In genomic region chr13:19717201-19717600, GRCm38 (mm10) we compare ENCODE assay signal across 26 mouse cellular contexts. TPM values are rescaled to one million over a fixed set of nuclear protein-coding genes. Genes with fewer than 3 reads are reported as not detected.
DNase-seq lines count a peak whose midpoint lies in the region; ATAC-seq and TF ChIP-seq lines count a peak whose summit lies in the region.
"Had no signal": no experiment of that assay in that cellular context is flagged by ENCODE, and none has a peak within 500 bp of the region (broad histone marks: within the 10 kb centered on the region; RNA-seq: fewer than 3 reads in every experiment).

No protein-coding gene starts in this region.

- no peak overlapping the region for H3K4me2 ChIP-seq in forebrain, embryonic 13.5 days
- H3K4me2 ChIP-seq in forebrain, embryonic 16.5 days (ENCODE audit: low read length) = no peak overlapping the region
- no peak overlapping the region for H3K4me2 ChIP-seq in hindbrain, embryonic 16.5 days (ENCODE audit: low read length)
- no peak overlapping the region for H3K4me2 ChIP-seq in hindbrain, embryonic 11.5 days (replicated peaks; ENCODE audit: low read depth, low read length)
- H3K4me2 ChIP-seq in midbrain, postnatal 0 days (ENCODE audit: low read depth, low read length, poor library complexity, severe bottlenecking) = no peak overlapping the region
- H3K4me2 ChIP-seq in midbrain, embryonic 11.5 days = no peak overlapping the region
- H3K4me2 ChIP-seq: embryonic facial prominence, embryonic 12.5 days had no signal

- DNase-seq in hindbrain, embryonic 11.5 days (ENCODE audit: low spot score) = no peak
- peak; percentile 19 for DNase-seq in midbrain, postnatal 0 days (ENCODE audit: low spot score)
- DNase-seq in midbrain, embryonic 11.5 days (ENCODE audit: low spot score, missing footprints) = no peak
- no peak for DNase-seq in embryonic facial prominence, embryonic 10.5 days (ENCODE audit: low spot score)
- DNase-seq: adrenal gland, postnatal 14 days; B cell, adult 2 months; cerebellum, adult 2 months; embryo, embryonic 11 days; heart, adult 18-20 months; heart, postnatal 10 days; heart, postnatal 4 days; kidney, adult 8-10 months had no signal

- no peaks in the 10 kb centered on the region for H3K27me3 ChIP-seq in forebrain, embryonic 13.5 days
- no peaks in the 10 kb centered on the region for H3K27me3 ChIP-seq in forebrain, embryonic 16.5 days (replicated peaks; ENCODE audit: control insufficient read depth, insufficient read depth, low read length)
- H3K27me3 ChIP-seq in hindbrain, embryonic 16.5 days (replicated peaks; ENCODE audit: control insufficient read depth, insufficient read depth, low read length) = no peaks in the 10 kb centered on the region
- no peaks in the 10 kb centered on the region for H3K27me3 ChIP-seq in hindbrain, embryonic 11.5 days (ENCODE audit: control insufficient read depth, insufficient read depth, low read length)
- no peaks in the 10 kb centered on the region for H3K27me3 ChIP-seq in midbrain, postnatal 0 days (ENCODE audit: insufficient read depth, low read length)
- H3K27me3 ChIP-seq in midbrain, embryonic 11.5 days (ENCODE audit: control insufficient read depth, insufficient read depth, low read length) = no peaks in the 10 kb centered on the region
- H3K27me3 ChIP-seq in embryonic facial prominence, embryonic 10.5 days (replicated peaks; ENCODE audit: low read depth, poor library complexity, severe bottlenecking) = no peaks in the 10 kb centered on the region
- H3K27me3 ChIP-seq: embryonic facial prominence, embryonic 12.5 days had no signal

- 47% methylated on average over 2 of the region's 2 CpGs for WGBS in forebrain, embryonic 13.5 days
- WGBS in forebrain, embryonic 16.5 days = 40% methylated on average over 2 of the region's 2 CpGs
- 64% methylated on average over 2 of the region's 2 CpGs for WGBS in hindbrain, embryonic 16.5 days
- WGBS in hindbrain, embryonic 11.5 days = 92% methylated on average over 2 of the region's 2 CpGs
- WGBS in midbrain, postnatal 0 days = 50% methylated on average over 2 of the region's 2 CpGs
- WGBS in midbrain, embryonic 11.5 days = 92% methylated on average over 2 of the region's 2 CpGs
- 92% methylated on average over 2 of the region's 2 CpGs for whole genome bisulfite sequencing in embryonic facial prominence, embryonic 10.5 days

- no peaks in the 10 kb centered on the region for H3K36me3 ChIP-seq in forebrain, embryonic 13.5 days (ENCODE audit: poor library complexity, severe bottlenecking)
- no peaks in the 10 kb centered on the region for H3K36me3 ChIP-seq in forebrain, embryonic 16.5 days (ENCODE audit: control insufficient read depth, insufficient read depth)
- no peaks in the 10 kb centered on the region for H3K36me3 ChIP-seq in hindbrain, embryonic 16.5 days (ENCODE audit: control insufficient read depth, insufficient read depth, low read length)
- no peaks in the 10 kb centered on the region for H3K36me3 ChIP-seq in hindbrain, embryonic 11.5 days (ENCODE audit: control insufficient read depth, insufficient read depth, low read length)
- H3K36me3 ChIP-seq in midbrain, postnatal 0 days (ENCODE audit: insufficient read depth, low read length) = no peaks in the 10 kb centered on the region
- no peaks in the 10 kb centered on the region for H3K36me3 ChIP-seq in midbrain, embryonic 11.5 days (ENCODE audit: control insufficient read depth, insufficient read depth, low read length)
- H3K36me3 ChIP-seq in embryonic facial prominence, embryonic 10.5 days (replicated peaks) = no peaks in the 10 kb centered on the region
- H3K36me3 ChIP-seq: embryonic facial prominence, embryonic 12.5 days; G1E; heart, embryonic 10.5 days had no signal

- no peak overlapping the region for H3K27ac ChIP-seq in forebrain, embryonic 13.5 days
- H3K27ac ChIP-seq in forebrain, embryonic 16.5 days (ENCODE audit: low read length) = no peak overlapping the region
- no peak overlapping the region for H3K27ac ChIP-seq in hindbrain, embryonic 16.5 days (ENCODE audit: low read depth, low read length)
- no peak overlapping the region for H3K27ac ChIP-seq in hindbrain, embryonic 11.5 days (ENCODE audit: low read depth, low read length)
- no peak overlapping the region for H3K27ac ChIP-seq in midbrain, postnatal 0 days (ENCODE audit: low read depth, low read length)
- no peak overlapping the region for H3K27ac ChIP-seq in midbrain, embryonic 11.5 days (ENCODE audit: low read depth, low read length)
- no peak overlapping the region for H3K27ac ChIP-seq in embryonic facial prominence, embryonic 10.5 days (replicated peaks)
- H3K27ac ChIP-seq: embryonic facial prominence, embryonic 12.5 days; heart, embryonic 10.5 days had no signal

- H3K9ac ChIP-seq in forebrain, embryonic 13.5 days = no peak overlapping the region
- no peak overlapping the region for H3K9ac ChIP-seq in forebrain, embryonic 16.5 days (replicated peaks; ENCODE audit: low read depth, low read length)
- no peak overlapping the region for H3K9ac ChIP-seq in hindbrain, embryonic 16.5 days (ENCODE audit: low read depth, low read length)
- no peak overlapping the region for H3K9ac ChIP-seq in hindbrain, embryonic 11.5 days (ENCODE audit: low read depth, low read length)
- no peak overlapping the region for H3K9ac ChIP-seq in midbrain, postnatal 0 days (replicated peaks; ENCODE audit: low read length, poor library complexity, severe bottlenecking)
- no peak overlapping the region for H3K9ac ChIP-seq in midbrain, embryonic 11.5 days (ENCODE audit: low read length)
- H3K9ac ChIP-seq: embryonic facial prominence, embryonic 12.5 days had no signal

- no peaks in the 10 kb centered on the region for H3K9me3 ChIP-seq in forebrain, embryonic 13.5 days (replicated peaks)
- no peaks in the 10 kb centered on the region for H3K9me3 ChIP-seq in forebrain, embryonic 16.5 days (ENCODE audit: control insufficient read depth, low read length)
- H3K9me3 ChIP-seq in hindbrain, embryonic 16.5 days (ENCODE audit: control insufficient read depth, low read length) = no peaks in the 10 kb centered on the region
- no peaks in the 10 kb centered on the region for H3K9me3 ChIP-seq in hindbrain, embryonic 11.5 days (ENCODE audit: control insufficient read depth, low read length)
- no peaks in the 10 kb centered on the region for H3K9me3 ChIP-seq in midbrain, postnatal 0 days (ENCODE audit: low read length)
- no peaks in the 10 kb centered on the region for H3K9me3 ChIP-seq in midbrain, embryonic 11.5 days (ENCODE audit: control insufficient read depth, low read length)
- H3K9me3 ChIP-seq in embryonic facial prominence, embryonic 10.5 days = no peaks in the 10 kb centered on the region
- H3K9me3 ChIP-seq: embryonic facial prominence, embryonic 12.5 days; G1E; heart, embryonic 10.5 days had no signal

- TF ChIP-seq CTCF in midbrain, postnatal 0 days (IDR thresholded peaks at IDR 0.05) = no peak

- ATAC-seq in forebrain, embryonic 13.5 days = 0 out of 2 replicates have a peak, but pooled peaks have one; percentile 41
- no peak for ATAC-seq in forebrain, embryonic 16.5 days
- ATAC-seq in hindbrain, embryonic 16.5 days = 0 out of 2 replicates have a peak, but pooled peaks have one; percentile 30
- no peak for ATAC-seq in hindbrain, embryonic 11.5 days (ENCODE audit: low FRiP score)
- no peak for ATAC-seq in midbrain, postnatal 0 days (ENCODE audit: low FRiP score)
- ATAC-seq in midbrain, embryonic 11.5 days (ENCODE audit: low FRiP score) = no peak
- ATAC-seq: CD4-positive, CD25-positive, alpha-beta regulatory T cell, adult 4 months; inflammation-experienced regulatory T-cells, adult 6 months; intestine, postnatal 0 days had no signal

- H3K4me3 ChIP-seq in forebrain, embryonic 13.5 days = no peak overlapping the region
- H3K4me3 ChIP-seq in forebrain, embryonic 16.5 days (replicated peaks; ENCODE audit: low read length) = no peak overlapping the region
- no peak overlapping the region for H3K4me3 ChIP-seq in hindbrain, embryonic 16.5 days (ENCODE audit: low read length)
- no peak overlapping the region for H3K4me3 ChIP-seq in hindbrain, embryonic 11.5 days (ENCODE audit: low read depth, low read length)
- no peak overlapping the region for H3K4me3 ChIP-seq in midbrain, postnatal 0 days (ENCODE audit: low read depth, low read length)
- H3K4me3 ChIP-seq in midbrain, embryonic 11.5 days (ENCODE audit: low read depth, low read length) = no peak overlapping the region
- H3K4me3 ChIP-seq in embryonic facial prominence, embryonic 10.5 days = no peak overlapping the region
- H3K4me3 ChIP-seq: embryonic facial prominence, embryonic 12.5 days; heart, embryonic 10.5 days had no signal

- peaks cover 10% of the 10 kb centered on the region for H3K4me1 ChIP-seq in forebrain, embryonic 13.5 days
- H3K4me1 ChIP-seq in forebrain, embryonic 16.5 days (replicated peaks; ENCODE audit: control insufficient read depth, insufficient read depth, low read length) = peaks cover 6% of the 10 kb centered on the region; the same call in 1 of the 2 replicates
- H3K4me1 ChIP-seq in hindbrain, embryonic 16.5 days (ENCODE audit: control insufficient read depth, insufficient read depth, low read depth, low read length) = no peaks in the 10 kb centered on the region
- H3K4me1 ChIP-seq in hindbrain, embryonic 11.5 days (replicated peaks; ENCODE audit: control insufficient read depth, insufficient read depth, low read length) = no peaks in the 10 kb centered on the region
- no peaks in the 10 kb centered on the region for H3K4me1 ChIP-seq in midbrain, postnatal 0 days (ENCODE audit: insufficient read depth, low read length)
- no peaks in the 10 kb centered on the region for H3K4me1 ChIP-seq in midbrain, embryonic 11.5 days (ENCODE audit: control insufficient read depth, insufficient read depth, low read length)
- no peaks in the 10 kb centered on the region for H3K4me1 ChIP-seq in embryonic facial prominence, embryonic 10.5 days
- H3K4me1 ChIP-seq: embryonic facial prominence, embryonic 12.5 days; heart, embryonic 10.5 days had no signal

RNA-seq across cellular contexts. Expression of gene Nme8, which starts 19.6 kb away (rescaled TPM):
- 0.17 TPM in 1 of 2 replicates, not detected in the other for polyA plus RNA-seq in forebrain, embryonic 13.5 days (2015; fragmentation: Nextera tagmentation; extraction: Ambion mirVana)
- polyA plus RNA-seq in forebrain, embryonic 16.5 days (2015; fragmentation: Nextera tagmentation; extraction: Ambion mirVana) = not detected in 2 replicates
- 0.17 and 0.18 TPM in 2 replicates for polyA plus RNA-seq in hindbrain, embryonic 16.5 days (2015; fragmentation: Nextera tagmentation; extraction: Ambion mirVana)
- not detected in 2 replicates for polyA plus RNA-seq in hindbrain, embryonic 11.5 days (2014; fragmentation: Nextera tagmentation; extraction: Ambion mirVana)
- not detected in 2 replicates for total RNA-seq in midbrain, postnatal 0 days (2014; rRNA removed)
- polyA plus RNA-seq in midbrain, postnatal 0 days (2015; fragmentation: Nextera tagmentation; extraction: Ambion mirVana) = 0.17 TPM in 1 of 2 replicates, not detected in the other
- polyA plus RNA-seq in midbrain, embryonic 11.5 days (2014; fragmentation: Nextera tagmentation; extraction: Ambion mirVana) = not detected in 2 replicates
- not detected in 2 replicates for polyA plus RNA-seq in embryonic facial prominence, embryonic 10.5 days (2016; fragmentation: Nextera tagmentation; extraction: Ambion mirVana)
- total RNA-seq: adrenal gland, adult 18-20 months; adrenal gland, postnatal 14 days; common myeloid progenitor, adult 5-6 weeks; gastrocnemius, adult 8-10 months; gastrocnemius, postnatal 4 days; heart, adult 18-20 months had no signal
- polyA plus RNA-seq: CD4-positive, CD25-positive, alpha-beta regulatory T cell, adult 4 months; cerebellum, adult 2 months; embryonic facial prominence, embryonic 12.5 days; forebrain, embryonic 11.5 days; G1E; heart, embryonic 10.5 days; inflammation-experienced regulatory T-cells, adult 6 months; intestine, postnatal 0 days had no signal

Comparison
In these comparisons a context has a peak if more than half of its experiments do, and no peak if none do; other contexts are left out.
1. ATAC-seq: peak in forebrain, embryonic 13.5 days (single experiment) and hindbrain, embryonic 16.5 days (single experiment); none in forebrain, embryonic 16.5 days (single experiment), hindbrain, embryonic 11.5 days (single experiment), midbrain, postnatal 0 days (single experiment) and midbrain, embryonic 11.5 days (single experiment).